Mouse (Mus musculus) cortical plate, adult 2 months (tissue): Measurements from ENCODE around the gene Col15a1.

Source experiments
- CTCF ChIP-seq: fragments of 200-500 bp; IDR thresholded peaks from 2 replicates; pipeline ENCODE4 v1.5.1; 2011; ENCODE audit warnings: mild to moderate bottlenecking, control low read depth, low read length; ENCODE audit not compliant: insufficient read depth; ENCODE audit errors: extremely low read depth
- POLR2A ChIP-seq: fragments of 200-500 bp; IDR thresholded peaks from 2 replicates; pipeline ENCODE4 v1.6.1; 2011; ENCODE audit warnings: mild to moderate bottlenecking, low read length, control low read depth; ENCODE audit not compliant: insufficient read depth; ENCODE audit errors: extremely low read depth

DNA sequence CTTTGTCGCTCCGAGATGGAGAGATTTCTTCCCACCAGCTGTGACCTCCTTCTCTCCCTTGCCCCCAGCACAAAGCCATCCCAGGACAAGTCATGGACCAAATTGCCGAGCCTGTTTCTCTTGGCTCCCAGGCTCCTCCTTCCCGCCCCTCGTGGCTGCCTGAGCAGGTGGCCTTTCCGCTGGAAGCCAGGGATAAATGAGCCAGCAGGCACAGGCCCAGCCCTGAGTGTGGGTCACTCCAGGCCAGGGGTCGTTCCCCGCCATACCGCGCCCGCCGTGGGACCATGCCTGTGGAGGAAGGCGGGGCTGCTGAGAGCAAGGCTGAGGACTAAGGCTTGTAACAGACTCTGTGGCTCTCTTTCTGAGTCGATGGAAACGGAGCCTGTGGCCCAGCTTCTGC, 29.3 kb downstream of the Col15a1 start:
- TF ChIP-seq CTCF: no peak
- no peak for TF ChIP-seq POLR2A
